Mouse (Mus musculus): ENCODE results near the gene Ankrd13d. TPM values are rescaled to one million over a fixed set of nuclear protein-coding genes. Genes with fewer than 3 reads are reported as not detected.
A peak's percentile ranks its signal among the peaks of the same experiment; 100 is the strongest.

The Ankrd13d gene
- total and polyA plus RNA-seq, 3 experiments = 0.96 to 2.6 TPM; not detected in 1

- H3K79me2 ChIP-seq (ENCODE audit: control insufficient read depth, insufficient read depth, low read length, poor library complexity) = peaks cover 17% of the 10 kb centered on the region
These were observed 48.3 kb upstream of the Ankrd13d start for GRCm38 (mm10) chr19:4331273-4331672.

GRCm38 (mm10) chr19:4330603-4331002 lies 47.7 kb upstream of the Ankrd13d start:
- H3K27ac ChIP-seq (ENCODE audit: control insufficient read depth, low read depth, low read length) = peak overlapping the region; percentile 53
- no peak overlapping the region for H3K9ac ChIP-seq (ENCODE audit: control insufficient read depth, low read depth, low read length, poor library complexity, severe bottlenecking)
- H3K27me3 ChIP-seq (ENCODE audit: control insufficient read depth in 1 of 2, insufficient read depth in 2 of 2, low read length in 2 of 2) = no peaks in the 10 kb centered on the region
- peaks cover 17% of the 10 kb centered on the region for H3K79me2 ChIP-seq (ENCODE audit: control insufficient read depth, insufficient read depth, low read length, poor library complexity)
- peaks cover 21 to 28% of the 10 kb centered on the region in 2 experiments for H3K36me3 ChIP-seq (ENCODE audit: control insufficient read depth in 1 of 2, insufficient read depth in 2 of 2, low read length in 2 of 2)
- peak; percentile 66 for DNase-seq (ENCODE audit: low read depth, low spot score)
- H3K9me3 ChIP-seq (replicated peaks; ENCODE audit: insufficient read depth, low read length) = no peaks in the 10 kb centered on the region
- TF ChIP-seq ZKSCAN1 (IDR thresholded peaks at IDR 0.05; ENCODE audit: low read depth, low read length) (no peak), POLR2A (IDR thresholded peaks at IDR 0.05; ENCODE audit: control insufficient read depth in 1 of 2, insufficient read depth in 1 of 2, low read depth in 1 of 2, low read length in 2 of 2, poor library complexity in 1 of 2) (no peak), E2F4 (IDR thresholded peaks at IDR 0.05; ENCODE audit: borderline replicate concordance, low read depth, low read length) (no peak), RCOR1 (IDR thresholded peaks at IDR 0.05; ENCODE audit: low read depth, low read length) (peak; percentile 35; the same call in 1 of the 2 replicates), EP300 (IDR thresholded peaks at IDR 0.05; ENCODE audit: low read depth in 1 of 2, low read length in 2 of 2) (peak; percentile 48 to 75), USF1 (IDR thresholded peaks at IDR 0.05; ENCODE audit: low read depth, low read length) (no peak), TCF12 (IDR thresholded peaks at IDR 0.05; ENCODE audit: low read depth, low read length) (no peak), MAFK (IDR thresholded peaks at IDR 0.05; ENCODE audit: borderline replicate concordance, low read depth, low read length) (no peak), POLR2AphosphoS2 (IDR thresholded peaks at IDR 0.05; ENCODE audit: low read length) (no peak), MYC (IDR thresholded peaks at IDR 0.05; ENCODE audit: low read depth, low read length) (no peak), POLR2AphosphoS5 (IDR thresholded peaks at IDR 0.05; ENCODE audit: borderline replicate concordance, low read depth, low read length) (no peak), MAX (IDR thresholded peaks at IDR 0.05; ENCODE audit: low read length) (no peak), ETS1 (IDR thresholded peaks at IDR 0.05; ENCODE audit: low read depth, low read length) (no peak), CHD1 (IDR thresholded peaks at IDR 0.05; ENCODE audit: low read depth, low read length) (no peak), GATA1 (IDR thresholded peaks at IDR 0.05; ENCODE audit: low read depth, low read length) (peak; percentile 51; the same call in 1 of the 2 replicates), KAT2A (conservative IDR thresholded peaks at IDR 0.05; ENCODE audit: low read depth, low read length) (no peak), MEF2A (IDR thresholded peaks at IDR 0.05; ENCODE audit: extremely low read depth, insufficient replicate concordance, low read depth, low read length, poor library complexity, severe bottlenecking) (no peak), TAL1 (IDR thresholded peaks at IDR 0.05; ENCODE audit: low read length) (peak; percentile 10; the same call in 1 of the 2 replicates), UBTF (IDR thresholded peaks at IDR 0.05; ENCODE audit: borderline replicate concordance, insufficient read depth, low read depth, low read length) (no peak)
- H3K4me1 ChIP-seq (ENCODE audit: control insufficient read depth in 1 of 2, insufficient read depth in 2 of 2, low read length in 2 of 2) = peaks cover 13 to 19% of the 10 kb centered on the region in 2 experiments
- no peak overlapping the region for H3K4me3 ChIP-seq (ENCODE audit: control insufficient read depth in 1 of 2, insufficient read depth in 1 of 2, low read depth in 2 of 2, low read length in 2 of 2)

More at GRCm38 (mm10) chr19:4331273-4331672, 48.3 kb upstream of the Ankrd13d start:
- no peaks in the 10 kb centered on the region for H3K9me3 ChIP-seq (replicated peaks; ENCODE audit: insufficient read depth, low read length)
- no peak overlapping the region for H3K4me3 ChIP-seq (ENCODE audit: control insufficient read depth in 1 of 2, insufficient read depth in 1 of 2, low read depth in 2 of 2, low read length in 2 of 2)
- H3K27me3 ChIP-seq (ENCODE audit: control insufficient read depth in 1 of 2, insufficient read depth in 2 of 2, low read length in 2 of 2) = no peaks in the 10 kb centered on the region
- no peak overlapping the region for H3K9ac ChIP-seq (ENCODE audit: control insufficient read depth, low read depth, low read length, poor library complexity, severe bottlenecking)
- H3K36me3 ChIP-seq (ENCODE audit: control insufficient read depth in 1 of 2, insufficient read depth in 2 of 2, low read length in 2 of 2) = peaks cover 21 to 28% of the 10 kb centered on the region in 2 experiments
- peak overlapping the region; percentile 48; the same call in 1 of the 2 replicates for H3K27ac ChIP-seq (ENCODE audit: control insufficient read depth, low read depth, low read length)
- DNase-seq (ENCODE audit: low read depth, low spot score) = no peak
- peaks cover 13 to 19% of the 10 kb centered on the region in 2 experiments for H3K4me1 ChIP-seq (ENCODE audit: control insufficient read depth in 1 of 2, insufficient read depth in 2 of 2, low read length in 2 of 2)
- TF ChIP-seq ETS1 (IDR thresholded peaks at IDR 0.05; ENCODE audit: low read depth, low read length) = no peak
- TF ChIP-seq BHLHE40 (IDR thresholded peaks at IDR 0.05; ENCODE audit: borderline replicate concordance, low read depth, low read length) = no peak
